Mouse (Mus musculus) stomach, adult 2 months (tissue): ENCODE measurements around the gene Olfr1042. TPM values are rescaled to one million over a fixed set of nuclear protein-coding genes. Genes with fewer than 3 reads are reported as not detected.

Experiments used
- polyA plus RNA-seq: library from polyadenylated mRNA; depleted of rRNA; stranded (reverse); fragments of >200 nt; gene quantifications from 2 replicates; pipeline ENCODE4 v1.2.3, GENCODE M21; 2012; rRNA removed

The Olfr1042 gene
- not detected in 2 replicates for polyA plus RNA-seq

GRCm38 (mm10) chr2:86161738-86162137, at the start of gene Olfr1042:
Gene Olfr1042 (minus strand): TSS chr2:86161838.

DNA sequence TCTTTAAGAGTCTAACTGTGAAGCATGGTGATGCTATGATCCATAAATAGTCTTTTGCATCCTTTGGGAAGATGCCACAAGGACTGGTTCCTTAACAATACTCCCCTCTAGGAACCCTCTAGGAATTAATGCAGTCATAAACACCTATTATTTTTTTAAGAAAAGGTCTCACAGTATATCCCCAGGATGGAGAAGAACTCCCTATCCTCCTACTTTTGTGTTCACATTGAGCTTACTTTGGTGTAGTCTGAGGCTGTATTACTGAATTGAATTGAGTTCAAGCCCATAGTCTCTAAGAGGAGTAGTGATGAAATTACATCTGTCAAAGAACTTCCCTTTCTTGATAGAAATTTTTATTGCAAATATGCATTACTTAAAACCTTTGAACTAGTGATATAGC, 41.3 kb upstream of the Olfr1042 start, which contains the start of gene Olfr1045:
Gene Olfr1045, minus strand, starts transcription at position 101 of the 400 bp plus-strand sequence.

GRCm38 (mm10) chr2:86185583-86185982, 23.9 kb upstream of the Olfr1042 start, which contains the start of gene Olfr52:
Gene Olfr52 (minus strand): TSS chr2:86185683.

DNA sequence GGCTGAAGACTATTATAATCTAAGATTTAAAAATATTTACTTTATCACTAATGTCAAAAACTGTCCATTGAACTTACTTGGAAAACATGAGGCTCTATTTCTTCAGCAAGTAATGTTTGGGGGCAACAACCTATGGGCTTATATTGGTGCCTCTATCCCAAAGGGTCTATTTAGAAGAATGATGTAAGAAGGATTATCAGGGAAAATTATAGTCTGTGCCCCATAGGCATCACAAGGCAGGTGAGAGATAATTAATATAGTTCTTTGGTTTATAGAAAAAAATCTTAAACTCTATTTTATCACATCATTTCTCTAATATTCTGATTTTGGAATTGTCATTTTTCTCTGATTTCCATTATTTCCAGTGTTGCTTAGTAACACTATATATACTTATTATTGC, 16.1 kb upstream of the Olfr1042 start, which contains the start of gene Olfr1044:
Gene Olfr1044, minus strand, starts transcription at position 101 of the 400 bp plus-strand sequence.

DNA sequence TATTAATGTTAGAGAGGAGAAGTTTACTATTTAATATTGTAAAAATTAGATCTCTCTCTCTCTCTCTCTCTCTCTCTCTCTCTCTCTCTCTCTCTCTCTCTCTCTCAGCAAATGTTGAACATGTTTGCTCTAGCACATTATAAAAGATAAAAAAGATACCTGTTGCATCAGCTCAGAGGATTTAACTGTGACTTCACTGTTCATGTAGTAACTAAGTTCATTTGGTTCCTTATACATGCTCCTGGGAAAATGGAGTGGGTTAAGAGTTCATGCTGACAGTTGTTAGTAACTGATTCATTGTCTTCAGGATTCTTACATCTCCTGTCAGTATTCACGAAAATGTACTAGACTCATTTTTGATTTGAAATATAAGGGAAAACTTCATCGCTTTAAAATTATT, 5.8 kb upstream of the Olfr1042 start, which contains the start of gene Olfr1043:
Gene Olfr1043, minus strand, starts transcription at position 101 of the 400 bp plus-strand sequence.

DNA sequence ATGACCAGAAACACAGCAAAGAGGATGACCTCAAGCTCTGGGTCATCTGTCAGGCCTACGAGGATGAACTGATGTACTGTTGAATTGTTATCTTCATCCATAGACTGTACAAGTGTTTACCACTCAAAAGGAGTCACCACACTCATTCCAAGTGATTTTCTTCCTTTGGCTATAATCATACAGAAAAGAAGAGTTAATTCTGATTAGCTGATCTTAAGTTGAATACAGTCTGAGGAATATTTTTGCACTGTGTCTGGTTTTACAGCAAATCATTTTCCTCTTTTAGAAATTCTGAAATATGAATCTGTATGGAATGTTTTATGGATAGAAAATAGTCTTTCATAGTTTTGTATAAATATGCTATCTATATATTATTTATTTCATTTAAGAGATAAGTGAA, 15.0 kb downstream of the Olfr1042 start, which contains the start of gene Olfr1040:
Gene Olfr1040, minus strand, starts transcription at position 101 of the 400 bp plus-strand sequence.

GRCm38 (mm10) chr2:86135828-86136227, 25.8 kb downstream of the Olfr1042 start, which contains the start of gene Olfr1039:
Gene Olfr1039 (minus strand): TSS chr2:86135928.

Other genes starting within 250 kb of the Olfr1042 start
- gene Olfr1025-ps1, start 246.6 kb downstream of the Olfr1042 start, polyA plus RNA-seq = not detected in 2 replicates
- not detected in 2 replicates for gene Olfr1026, start 240.3 kb downstream of the Olfr1042 start, polyA plus RNA-seq
- gene Olfr1028, start 211.4 kb downstream of the Olfr1042 start, polyA plus RNA-seq = not detected in 2 replicates
- gene Olfr1029, start 187.9 kb downstream of the Olfr1042 start, polyA plus RNA-seq = not detected in 2 replicates
- gene Olfr1030, start 182.6 kb downstream of the Olfr1042 start, polyA plus RNA-seq = not detected in 2 replicates
- gene Olfr1031, start 171.5 kb downstream of the Olfr1042 start, polyA plus RNA-seq = not detected in 2 replicates
- gene Olfr1032, start 156.3 kb downstream of the Olfr1042 start, polyA plus RNA-seq = not detected in 2 replicates
- 0.12 TPM in 1 of 2 replicates, not detected in the other for gene Olfr1033, start 141.2 kb downstream of the Olfr1042 start, polyA plus RNA-seq
- 0.02 TPM in 1 of 2 replicates, not detected in the other for gene Olfr1034, start 116.0 kb downstream of the Olfr1042 start, polyA plus RNA-seq
- gene Olfr1036, start 87.8 kb downstream of the Olfr1042 start, polyA plus RNA-seq = not detected in 2 replicates
- not detected in 2 replicates for gene Olfr1037, start 74.5 kb downstream of the Olfr1042 start, polyA plus RNA-seq
- not detected in 2 replicates for gene Olfr1039, start 25.9 kb downstream of the Olfr1042 start, polyA plus RNA-seq
- not detected in 2 replicates for gene Olfr1040, start 15.1 kb downstream of the Olfr1042 start, polyA plus RNA-seq
- not detected in 2 replicates for gene Olfr1043, start 5.7 kb upstream of the Olfr1042 start, polyA plus RNA-seq
- not detected in 2 replicates for gene Olfr1044, start 16.0 kb upstream of the Olfr1042 start, polyA plus RNA-seq
- gene Olfr52, start 23.8 kb upstream of the Olfr1042 start, polyA plus RNA-seq = not detected in 2 replicates
- gene Olfr1045, start 41.2 kb upstream of the Olfr1042 start, polyA plus RNA-seq = not detected in 2 replicates
- gene Olfr1046, start 57.5 kb upstream of the Olfr1042 start, polyA plus RNA-seq = not detected in 2 replicates
- not detected in 2 replicates for gene Olfr1047, start 69.6 kb upstream of the Olfr1042 start, polyA plus RNA-seq
- gene Olfr1048, start 78.5 kb upstream of the Olfr1042 start, polyA plus RNA-seq = not detected in 2 replicates
- not detected in 2 replicates for gene Olfr1049, start 96.5 kb upstream of the Olfr1042 start, polyA plus RNA-seq
- not detected in 2 replicates for gene Olfr1051, start 117.2 kb upstream of the Olfr1042 start, polyA plus RNA-seq
- not detected in 2 replicates for gene Olfr1052, start 130.6 kb upstream of the Olfr1042 start, polyA plus RNA-seq
- gene Olfr1053, start 153.4 kb upstream of the Olfr1042 start, polyA plus RNA-seq = not detected in 2 replicates
- gene Olfr1054, start 173.6 kb upstream of the Olfr1042 start, polyA plus RNA-seq = not detected in 2 replicates
- not detected in 2 replicates for gene Olfr1055, start 188.4 kb upstream of the Olfr1042 start, polyA plus RNA-seq
- gene Olfr1056, start 200.6 kb upstream of the Olfr1042 start, polyA plus RNA-seq = not detected in 2 replicates
- not detected in 2 replicates for gene Olfr1057, start 216.6 kb upstream of the Olfr1042 start, polyA plus RNA-seq
- gene Olfr1058, start 226.7 kb upstream of the Olfr1042 start, polyA plus RNA-seq = not detected in 2 replicates